Mouse (Mus musculus): Measurements from ENCODE around the gene Cmip.

Gene Cmip

DNA sequence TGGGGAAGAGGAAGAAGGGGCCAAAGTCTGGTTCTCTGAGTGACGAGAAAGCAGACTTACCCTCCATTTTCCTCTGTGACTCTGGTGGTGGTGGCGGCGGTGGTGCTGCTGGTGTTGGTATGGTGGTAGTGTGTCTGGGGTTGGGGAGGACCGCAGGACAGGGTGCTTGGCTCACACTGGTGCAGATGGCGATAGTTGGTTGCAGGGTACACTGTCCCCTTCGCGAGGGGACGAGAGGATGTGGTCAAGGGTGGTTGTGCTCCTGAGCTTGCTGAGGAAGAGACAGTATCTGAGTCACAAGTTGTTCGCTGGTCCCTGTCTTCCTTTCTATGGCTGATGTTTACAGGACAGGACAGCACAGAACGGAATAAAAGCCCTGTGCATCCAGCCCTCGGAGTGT is 88.5 kb downstream of the Cmip start:
- no peak for DNase-seq (ENCODE audit: extremely low read depth, low read depth)

DNA sequence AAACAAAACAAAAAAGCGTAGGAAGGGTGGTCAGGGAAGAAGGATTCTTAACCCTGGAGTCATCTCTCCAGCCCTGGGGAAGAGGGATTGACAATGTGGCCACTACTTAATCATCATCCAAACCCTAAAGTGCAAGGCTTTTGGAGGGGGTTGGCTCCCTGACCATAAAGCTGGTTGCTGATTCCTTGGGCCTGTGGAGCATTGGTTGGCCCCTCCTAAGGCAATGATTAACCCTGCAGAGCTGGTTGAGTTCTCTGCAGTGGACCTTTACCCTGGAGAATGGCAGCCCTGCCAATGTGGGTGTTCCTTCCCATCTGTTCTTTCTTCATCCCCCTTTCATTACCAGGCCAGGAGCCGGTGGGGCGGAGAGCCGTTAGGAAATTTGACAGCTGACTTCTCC is 90.7 kb downstream of the Cmip start:
- no peak for DNase-seq (ENCODE audit: extremely low read depth, low read depth)

DNA sequence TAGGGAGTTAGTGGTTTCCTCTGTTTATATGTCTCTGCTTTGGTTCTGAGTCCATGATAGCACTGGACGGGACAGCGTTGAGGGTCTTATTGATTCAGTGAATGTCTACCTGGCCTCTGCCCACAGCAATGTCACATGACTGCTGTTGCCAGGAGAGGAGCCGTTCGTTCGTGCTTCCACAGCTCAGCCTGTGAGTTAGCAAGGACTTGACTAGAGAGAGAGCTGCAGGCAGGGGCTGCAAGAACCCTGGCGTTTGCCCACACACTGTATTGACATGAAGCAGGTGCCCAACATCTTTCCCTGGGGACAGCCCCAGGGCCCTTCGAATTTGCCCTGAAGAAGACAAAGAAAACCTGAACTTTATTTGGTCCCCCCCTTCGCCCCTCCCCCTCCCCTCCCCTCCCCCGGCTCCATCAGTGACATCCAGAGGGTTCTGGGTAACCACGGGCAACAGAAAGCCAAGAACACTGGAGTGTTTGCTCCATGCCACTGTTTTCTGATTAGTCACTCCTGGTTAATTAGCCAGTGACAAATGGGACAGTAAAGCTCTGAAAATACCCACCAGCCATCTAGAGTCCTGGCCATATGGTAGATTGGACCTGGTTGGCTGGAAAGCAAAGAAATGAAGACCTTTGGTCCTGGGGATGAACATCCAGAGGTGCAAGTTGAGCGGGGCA is 92.0 kb downstream of the Cmip start:
- DNase-seq (ENCODE audit: extremely low read depth, low read depth): no peak

DNA sequence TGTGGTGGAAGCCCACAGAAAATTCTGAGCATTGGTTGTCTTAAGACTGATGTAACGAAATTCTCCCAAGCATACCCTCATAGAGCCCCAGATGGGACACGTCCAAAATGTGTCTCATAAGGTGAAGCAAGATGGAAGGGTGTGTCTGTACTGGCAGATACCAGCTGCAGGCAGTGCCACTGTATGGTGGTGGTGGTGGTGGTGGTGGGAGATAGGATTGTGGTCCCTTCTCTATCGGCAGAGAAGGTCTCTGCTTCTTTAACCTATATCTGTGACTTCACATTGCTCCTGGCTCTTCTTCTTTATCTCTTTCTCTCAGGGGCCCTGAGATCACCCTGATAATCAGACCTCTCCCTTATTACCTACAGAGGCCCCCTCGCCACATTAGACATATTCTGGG is 92.7 kb downstream of the Cmip start:
- DNase-seq (ENCODE audit: extremely low read depth, low read depth): no peak

DNA sequence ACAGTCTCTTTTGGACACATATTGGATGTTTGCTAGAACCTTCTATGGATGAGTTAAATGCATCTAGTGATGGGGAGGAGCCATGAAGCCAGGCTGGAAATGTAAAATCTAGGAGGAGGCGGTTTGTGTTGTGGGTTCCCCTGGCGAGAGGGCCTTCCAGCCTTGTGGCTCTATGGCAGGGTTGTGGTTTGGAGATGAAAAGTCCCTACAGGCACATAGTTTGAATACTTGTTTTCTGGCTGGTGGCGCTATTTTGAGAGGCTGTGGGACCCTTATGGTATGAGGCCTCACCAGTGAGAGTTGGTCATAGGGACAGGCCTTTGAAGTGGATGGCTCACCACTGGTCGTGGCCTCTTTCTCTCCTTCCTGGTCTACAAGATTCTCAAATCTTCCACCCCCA is 95.2 kb downstream of the Cmip start:
- no peak for DNase-seq (ENCODE audit: extremely low read depth, low read depth)

GRCm38 (mm10) chr8:117355111-117355831 is 98.4 kb downstream of the Cmip start:
- no peak for DNase-seq (ENCODE audit: extremely low read depth, low read depth)

DNA sequence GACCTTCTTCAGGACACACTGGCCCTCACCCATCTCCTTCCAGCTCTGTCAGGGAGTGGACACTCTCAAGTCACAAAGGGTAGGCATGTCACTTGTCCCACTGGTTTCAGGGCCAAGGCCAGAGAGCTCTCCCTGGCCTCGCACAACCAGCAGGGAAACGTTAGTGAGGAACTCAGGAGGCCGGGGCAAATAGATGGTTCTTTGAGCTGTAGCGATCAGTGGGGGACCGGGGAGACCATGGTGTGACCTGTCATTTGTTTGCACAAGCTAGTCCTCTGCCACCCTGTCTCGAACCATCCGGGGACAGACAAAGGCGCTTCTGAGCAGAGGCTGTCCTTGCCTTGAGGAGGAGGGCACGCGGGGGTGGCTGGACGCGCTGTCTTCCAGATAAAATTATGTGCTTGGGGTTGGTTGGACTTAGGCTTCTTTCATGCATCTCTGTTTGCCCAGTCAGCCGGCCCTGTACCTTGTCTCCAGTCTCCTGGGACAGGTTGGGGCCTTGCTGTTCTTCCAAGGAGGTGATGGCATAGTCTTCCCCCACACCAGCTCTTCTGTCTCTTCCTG is 99.3 kb downstream of the Cmip start:
- no peak for DNase-seq (ENCODE audit: extremely low read depth, low read depth)

DNA sequence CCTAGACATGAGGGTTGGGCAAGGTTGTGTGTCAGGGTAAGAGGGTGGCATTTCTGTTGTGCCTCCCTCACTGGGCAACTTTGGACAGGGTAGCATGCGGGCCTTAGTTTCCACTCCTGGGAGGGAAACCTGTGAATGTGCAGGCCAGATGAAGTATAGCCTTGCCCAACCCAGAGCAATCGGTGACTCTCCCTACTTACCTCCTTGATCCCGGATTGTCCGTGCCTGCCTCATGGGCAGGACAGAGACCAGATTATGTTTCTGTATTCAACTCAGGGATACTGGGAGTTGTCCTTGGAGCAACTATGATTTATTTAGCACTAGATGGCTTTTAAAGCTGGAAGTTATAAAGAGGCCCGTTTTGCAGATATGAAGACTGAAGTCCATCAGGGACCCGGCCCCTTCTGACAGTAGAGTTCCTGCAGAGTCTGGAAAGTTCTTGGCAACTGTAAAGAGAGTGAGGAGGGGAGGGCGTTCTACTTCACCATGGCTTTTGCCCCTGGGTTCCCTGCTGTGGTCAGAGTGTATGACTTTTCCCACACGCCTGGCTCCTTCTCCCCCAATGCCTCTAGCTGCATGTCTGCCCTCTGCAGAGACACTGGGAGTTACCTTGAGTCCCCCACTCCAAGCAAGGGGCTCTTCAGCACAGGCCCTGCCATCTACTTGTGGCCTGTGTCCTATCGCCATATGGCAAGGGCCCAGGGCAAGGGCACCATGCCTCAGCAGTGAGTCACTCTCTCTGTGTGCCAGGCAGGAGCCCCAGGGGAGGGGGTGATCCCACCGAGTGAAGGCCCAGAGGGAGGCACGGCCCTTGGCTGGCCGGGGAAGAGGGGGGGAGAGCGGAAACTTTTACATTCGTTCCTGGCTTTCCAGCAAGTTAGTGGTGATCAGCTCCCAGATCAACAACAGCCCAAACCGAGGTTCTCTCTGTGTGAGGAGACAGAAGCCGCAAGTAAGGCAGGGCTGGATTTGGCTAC is 100.9 kb downstream of the Cmip start:
- DNase-seq (ENCODE audit: extremely low read depth, low read depth): no peak

DNA sequence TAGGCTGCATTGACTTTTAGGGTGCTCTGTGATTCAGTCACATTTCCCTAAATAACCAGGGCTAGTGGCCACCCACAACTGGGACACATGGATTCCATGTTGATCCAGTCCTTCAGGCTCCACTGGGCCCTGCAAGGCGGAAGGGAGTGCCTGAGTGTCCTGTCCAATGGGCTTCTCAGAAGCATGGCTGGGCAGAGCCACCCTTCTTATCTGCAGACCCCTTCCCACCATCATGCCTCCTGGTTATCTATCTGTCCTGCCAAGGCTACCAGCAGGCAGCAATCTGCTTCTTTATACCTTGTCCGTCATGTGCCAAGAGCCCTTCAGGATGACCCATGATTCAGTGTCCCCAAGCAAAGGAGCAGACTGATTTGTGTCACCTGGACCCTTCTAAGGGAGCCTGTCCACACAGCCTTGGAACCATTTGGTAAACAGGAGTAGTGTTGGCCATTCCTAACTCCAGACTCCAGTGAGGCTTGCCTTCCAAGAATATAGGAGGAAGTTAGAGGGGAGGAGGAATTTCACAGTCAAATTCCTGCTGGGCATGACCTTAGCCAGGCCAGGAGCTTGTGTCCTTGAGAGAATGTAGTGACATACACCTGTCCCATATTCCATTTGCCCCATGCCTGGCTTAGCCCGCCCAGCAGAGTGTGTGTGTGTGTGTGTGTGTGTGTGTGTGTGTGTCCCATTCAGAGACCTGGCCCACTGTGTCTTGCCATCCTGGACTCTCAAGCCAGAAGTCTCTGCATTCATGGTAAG is 103.5 kb downstream of the Cmip start:
- no peak for DNase-seq (ENCODE audit: extremely low read depth, low read depth)

GRCm38 (mm10) chr8:117361595-117362437 is 105.0 kb downstream of the Cmip start:
- DNase-seq (ENCODE audit: extremely low read depth, low read depth): no peak

DNA sequence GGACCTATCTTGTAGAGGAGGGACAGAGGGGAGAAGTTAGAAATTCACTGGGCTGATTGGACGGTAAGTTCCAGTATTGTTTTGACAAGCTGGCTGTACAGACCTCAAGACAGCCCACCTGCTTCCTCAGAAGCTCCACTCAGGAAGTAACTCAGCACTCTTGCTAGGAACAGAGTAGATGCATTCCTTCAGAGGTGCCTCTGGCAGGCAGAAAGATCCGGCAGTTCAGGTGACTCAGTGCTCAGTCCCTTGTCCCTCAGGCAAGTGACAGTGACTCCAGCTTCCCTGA is 105.5 kb downstream of the Cmip start:
- no peak for DNase-seq (ENCODE audit: extremely low read depth, low read depth)

- no peak for DNase-seq (ENCODE audit: extremely low read depth, low read depth)
These were observed 106.4 kb downstream of the Cmip start for GRCm38 (mm10) chr8:117363291-117363690.

DNA sequence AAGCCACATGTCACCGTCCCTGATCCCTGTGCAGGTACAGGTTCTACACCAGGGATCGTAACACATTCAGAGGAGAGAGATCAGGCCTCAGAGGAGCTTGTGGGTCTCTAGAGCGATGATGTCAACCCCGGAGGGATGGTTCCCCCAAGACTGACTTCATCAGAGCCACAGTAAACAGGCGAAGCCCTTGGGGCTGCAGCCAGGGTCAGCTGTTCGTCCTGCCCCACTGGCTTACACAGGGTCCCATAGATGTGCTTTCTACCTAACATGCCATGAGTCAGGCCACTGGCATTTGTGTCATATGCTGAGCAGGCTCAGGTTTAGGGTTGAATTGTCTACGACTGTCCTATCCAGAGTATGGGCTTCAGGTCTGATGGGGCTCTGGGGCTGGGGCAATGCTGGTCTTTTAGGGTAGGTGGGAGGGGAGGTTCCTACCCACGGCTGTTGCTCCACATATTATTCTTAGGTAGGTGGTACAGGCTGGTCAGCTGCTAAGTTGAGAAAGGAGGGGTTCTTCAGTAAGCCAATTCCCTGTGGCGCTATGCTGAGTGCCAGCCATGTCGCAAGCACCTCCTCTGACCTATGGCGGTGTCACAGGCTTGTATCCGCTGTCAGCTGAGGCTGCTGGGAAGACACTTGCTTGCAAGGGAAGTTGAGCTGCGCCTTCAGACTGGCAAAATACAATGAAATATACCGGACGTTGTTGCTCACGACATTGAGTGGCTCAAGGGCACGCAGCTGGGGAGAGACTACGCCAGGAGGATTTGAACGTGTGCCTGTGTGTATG is 107.7 kb downstream of the Cmip start:
- no peak for DNase-seq (ENCODE audit: extremely low read depth, low read depth)

DNA sequence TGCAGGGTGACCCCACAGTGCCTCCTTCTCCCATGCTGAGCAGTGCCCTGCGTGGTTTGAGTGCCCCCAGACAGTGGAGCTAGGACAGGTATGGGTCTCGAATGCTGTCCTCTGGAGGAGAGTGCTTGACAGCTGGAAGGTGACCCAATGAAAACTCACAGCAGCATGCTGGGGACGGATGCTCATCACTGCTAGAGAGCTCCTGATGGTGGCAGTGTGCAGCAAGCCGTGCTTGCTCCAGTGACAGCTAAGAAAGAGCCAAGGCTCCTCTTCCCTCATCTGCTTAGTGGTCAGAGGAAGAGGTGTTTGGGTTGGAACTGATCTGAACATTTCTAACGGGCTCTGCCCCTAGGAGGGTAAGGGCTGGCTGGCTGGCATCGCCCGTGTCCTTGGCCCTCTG is 109.6 kb downstream of the Cmip start:
- DNase-seq (ENCODE audit: extremely low read depth, low read depth): no peak

- no peak for DNase-seq (ENCODE audit: extremely low read depth, low read depth)
These were observed 110.6 kb downstream of the Cmip start for GRCm38 (mm10) chr8:117367441-117367840.

- DNase-seq (ENCODE audit: extremely low read depth, low read depth): no peak
These were observed 111.9 kb downstream of the Cmip start for GRCm38 (mm10) chr8:117368781-117369180.

DNA sequence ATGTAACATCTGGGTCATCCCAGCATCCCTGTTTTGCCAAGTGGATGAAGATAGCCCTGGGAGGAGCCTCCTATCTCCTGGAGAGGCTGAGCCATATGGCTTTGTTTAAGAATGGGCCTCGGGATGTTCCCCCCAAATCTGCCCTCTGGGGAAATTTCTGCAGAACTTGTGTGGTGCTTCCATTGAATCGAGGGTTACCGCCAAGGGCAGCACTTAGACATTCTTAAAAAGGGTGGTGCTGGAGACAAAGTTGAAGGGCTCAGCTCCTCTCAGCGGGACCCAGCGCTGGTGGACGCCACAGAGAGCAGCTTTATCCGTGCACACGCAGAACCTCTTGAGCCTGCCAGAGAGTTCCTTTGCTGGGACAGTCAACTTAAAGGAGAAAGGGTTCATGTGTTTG is 113.1 kb downstream of the Cmip start:
- DNase-seq (ENCODE audit: extremely low read depth, low read depth): no peak

- DNase-seq (ENCODE audit: extremely low read depth, low read depth): no peak
These were observed 114.3 kb downstream of the Cmip start for GRCm38 (mm10) chr8:117371189-117371588.

DNA sequence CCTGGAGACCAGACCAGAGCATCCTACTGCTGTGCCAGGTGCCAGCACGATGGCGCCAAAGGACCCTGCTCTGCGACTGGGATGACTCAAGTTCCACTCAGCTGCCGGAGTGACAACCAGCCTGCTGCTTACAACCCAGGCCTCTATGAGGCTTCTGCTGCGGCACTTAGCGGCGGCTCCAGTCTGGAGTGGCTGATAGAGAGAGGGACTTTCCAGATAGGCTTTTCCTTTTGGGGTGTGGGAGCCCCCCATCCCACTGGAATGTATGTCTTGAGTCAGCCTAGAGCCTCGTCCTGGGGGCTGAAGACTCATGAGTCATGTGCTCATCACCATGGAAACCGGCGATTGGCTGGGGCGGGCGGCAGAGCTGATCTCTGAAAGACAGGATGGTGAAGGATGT is 115.2 kb downstream of the Cmip start:
- no peak for DNase-seq (ENCODE audit: extremely low read depth, low read depth)

Measured in MEL-GATA-1-ER (cell line).